Mouse (Mus musculus) neural tube, embryonic 11.5 days (tissue): Measurements from ENCODE around the gene Selplg. TPM values are rescaled to one million over a fixed set of nuclear protein-coding genes. Genes with fewer than 3 reads are reported as not detected.

Source experiments
- ATAC-seq: fragments of 200-750 bp; cut with Nextera tagmentation; 2 replicates; pipeline ENCODE4 v1.8.0; 2017; ENCODE audit warnings: moderate number of reproducible peaks, mild to moderate bottlenecking, moderate TSS enrichment, moderate library complexity; ENCODE audit not compliant: insufficient read depth, low FRiP score, low TSS enrichment
- DNase-seq: peaks from one replicate; pipeline ENCODE4 v3.0.0-alpha.2; 2015; ENCODE audit warnings: low spot score
- H3K27ac ChIP-seq: fragments of 300-500 bp; sonication (generic); 2 replicates; pipeline ENCODE4 v1.5.1; 2014; ENCODE audit warnings: low read depth, mild to moderate bottlenecking, low read length
- H3K27me3 ChIP-seq: fragments of 300-500 bp; sonication (generic); 2 replicates; pipeline ENCODE4 v1.6.1; 2014; ENCODE audit warnings: mild to moderate bottlenecking, low read length, mixed read lengths; ENCODE audit not compliant: control insufficient read depth, insufficient read depth
- H3K36me3 ChIP-seq: fragments of 300-500 bp; sonication (generic); 2 replicates; pipeline ENCODE4 v1.6.1; 2014; ENCODE audit warnings: mild to moderate bottlenecking, low read length, moderate library complexity, mixed read lengths; ENCODE audit not compliant: control insufficient read depth, insufficient read depth
- H3K4me1 ChIP-seq: fragments of 300-500 bp; sonication (generic); 2 replicates; pipeline ENCODE4 v1.6.1; 2014; ENCODE audit warnings: low read length, mixed read lengths; ENCODE audit not compliant: control insufficient read depth, insufficient read depth
- H3K4me2 ChIP-seq: fragments of 300-500 bp; sonication (generic); 2 replicates; pipeline ENCODE4 v1.6.1; 2014; ENCODE audit warnings: low read depth, mild to moderate bottlenecking, moderate library complexity
- H3K4me3 ChIP-seq: fragments of 300-500 bp; sonication (generic); 2 replicates; pipeline ENCODE4 v1.5.1; 2014; ENCODE audit warnings: low read depth, low read length
- H3K9ac ChIP-seq: fragments of 300-500 bp; sonication (generic); 2 replicates; pipeline ENCODE4 v1.6.1; 2014; ENCODE audit warnings: mild to moderate bottlenecking, low read length
- H3K9me3 ChIP-seq: fragments of 300-500 bp; sonication (generic); 2 replicates; pipeline ENCODE4 v1.6.1; 2016; ENCODE audit warnings: low read length; ENCODE audit not compliant: control insufficient read depth
- WGBS: fragments of 180-500 bp; shearing (Covaris S2); extraction: QIAGEN DNeasy Blood & Tissue Kit; methylation state at CpG from one replicate; pipeline ENCODE4 v1.1.7; 2014; 5-methylcytosine and 5-hydroxymethylcytosine counted together
- polyA plus RNA-seq: library from polyadenylated mRNA; unstranded; fragments of >200 nt; fragmentation: Nextera tagmentation; extraction: Ambion mirVana; gene quantifications from 2 replicates; pipeline ENCODE4 v1.2.1, GENCODE M21; 2014

Selplg gene
- polyA plus RNA-seq, 1 experiment from 2014 or later: 1.7 TPM

DNA sequence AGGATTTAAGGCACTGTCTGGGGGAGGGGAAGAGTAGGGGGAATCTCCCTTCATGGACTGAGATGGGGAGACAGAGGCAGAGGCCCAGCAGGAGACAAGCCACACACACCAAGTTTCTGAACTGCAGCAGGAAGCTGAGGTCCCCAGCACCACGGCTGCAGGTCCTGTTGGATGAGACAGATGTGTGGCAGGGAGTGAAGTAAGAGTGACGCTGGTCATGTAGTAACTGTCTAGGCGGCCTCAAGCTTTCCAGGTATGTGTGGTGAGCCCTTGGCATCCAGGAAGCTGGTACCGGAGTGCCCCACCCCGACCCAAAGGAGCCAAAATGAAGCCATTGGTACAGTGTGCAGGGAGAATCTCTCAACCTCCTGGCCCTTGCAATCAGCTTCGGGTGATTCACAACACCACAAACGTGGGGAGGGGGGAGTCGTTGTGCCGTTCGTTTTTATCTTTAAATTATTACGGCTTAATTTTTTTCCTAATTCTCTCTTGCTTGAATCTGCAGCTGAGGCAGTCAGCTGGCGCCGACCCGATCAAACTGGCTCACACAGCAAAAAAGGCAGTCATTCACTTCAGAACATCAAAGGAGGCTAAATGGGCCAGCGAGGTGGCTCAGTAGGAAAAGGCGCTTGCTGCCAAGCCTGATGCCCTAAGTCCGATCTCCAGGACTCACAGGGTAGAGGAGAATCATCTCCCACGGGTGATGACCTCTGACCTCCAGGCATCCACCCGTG lies 35.1 kb downstream of the Selplg start:
- Histone ChIP-seq H3K27me3 (no peaks in the 10 kb centered on the region), H3K4me3 (peak overlapping the region; percentile 20), H3K36me3 (no peaks in the 10 kb centered on the region), H3K9me3 (no peaks in the 10 kb centered on the region), H3K27ac (peak overlapping the region; percentile 11; the same call in 1 of the 2 replicates), H3K4me2 (peak overlapping the region; percentile 37), H3K9ac (peak overlapping the region; percentile 41), H3K4me1 (peaks cover 16% of the 10 kb centered on the region)
- no peak for ATAC-seq
- peak; percentile 29 for DNase-seq
- 7% methylated on average over 19 of the region's 19 CpGs for WGBS

DNA sequence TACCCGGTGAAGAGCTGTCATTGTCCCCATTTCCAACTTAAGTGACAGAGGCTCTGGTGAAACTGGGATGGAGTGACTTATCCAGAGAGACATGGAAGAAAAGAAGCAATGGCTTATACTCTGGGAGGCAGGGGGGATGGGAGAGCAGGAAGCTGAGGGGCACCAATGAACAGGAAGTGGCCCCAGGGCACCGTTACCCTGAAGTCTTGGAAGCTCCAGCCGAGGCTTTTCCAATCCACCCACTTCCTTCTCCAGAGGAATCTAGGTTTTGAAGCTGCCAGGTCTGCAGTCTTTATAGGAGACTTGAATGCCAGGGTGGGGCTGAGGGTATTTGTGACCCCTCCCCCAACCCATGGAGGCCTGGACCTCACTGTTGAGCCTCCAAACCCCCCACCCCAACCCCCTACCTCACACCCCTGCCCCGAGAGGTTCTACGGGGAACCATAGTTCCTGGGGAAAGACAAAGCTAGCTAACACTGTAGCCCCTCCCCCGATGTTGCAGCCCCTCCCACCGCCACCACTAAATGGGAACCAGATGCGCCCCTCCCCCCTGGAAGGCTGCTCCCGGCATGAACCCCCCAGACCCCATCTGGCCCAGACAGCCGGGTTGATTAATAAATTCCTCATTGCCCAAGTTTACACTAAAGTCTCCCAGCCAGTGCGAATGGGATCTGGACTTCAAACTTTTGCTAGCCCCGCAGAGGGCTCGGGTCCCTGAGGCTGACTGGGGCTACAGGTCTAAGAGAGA lies 35.9 kb downstream of the Selplg start:
- Histone ChIP-seq H3K9me3 (no peaks in the 10 kb centered on the region), H3K36me3 (no peaks in the 10 kb centered on the region), H3K27ac (peak overlapping the region; percentile 58), H3K27me3 (no peaks in the 10 kb centered on the region), H3K4me1 (peaks cover 16% of the 10 kb centered on the region), H3K4me2 (peak overlapping the region; percentile 37), H3K4me3 (peak overlapping the region; percentile 20), H3K9ac (peak overlapping the region; percentile 41)
- 6% methylated on average over 13 of the region's 13 CpGs for WGBS
- ATAC-seq (no peak), DNase-seq (peak; percentile 81)

DNA sequence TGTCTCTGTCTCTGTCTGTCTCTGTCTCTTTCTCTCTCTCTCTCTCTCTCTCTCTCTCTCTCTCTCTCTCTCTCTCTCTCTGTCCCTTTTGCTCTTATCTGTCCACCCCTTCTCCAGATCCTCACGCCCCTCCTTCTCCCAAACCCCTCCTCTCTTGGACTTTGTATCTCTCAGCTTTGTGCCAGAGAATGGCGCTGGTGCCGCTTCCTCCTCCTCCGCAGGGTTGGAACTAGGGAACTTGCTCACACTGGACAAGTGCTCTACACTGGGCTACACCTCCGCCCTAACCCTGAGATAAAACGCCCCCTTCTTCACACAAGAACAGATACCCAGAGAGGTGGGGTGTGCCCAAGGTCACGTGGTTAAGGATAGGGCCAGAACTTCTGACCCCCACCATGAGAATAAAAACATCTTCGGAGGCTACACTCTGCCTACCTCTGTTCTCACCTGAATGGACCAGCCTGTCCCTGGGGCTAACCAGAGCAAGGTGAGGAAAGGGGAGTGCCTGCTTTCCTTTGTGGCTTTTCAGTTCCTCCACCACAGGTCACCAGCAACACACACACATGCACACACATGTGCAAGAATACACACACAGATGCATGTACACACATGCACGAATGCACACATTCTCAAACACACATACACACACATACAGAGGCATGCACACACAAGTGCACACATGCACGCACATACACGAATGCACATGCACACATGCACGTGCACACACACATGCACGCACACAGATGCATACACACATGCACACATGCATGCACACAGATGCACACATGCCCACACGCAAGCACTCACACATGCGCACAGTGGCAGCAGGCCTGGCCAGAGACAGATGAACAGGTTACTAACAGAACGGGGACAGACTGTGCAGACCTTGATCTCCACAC lies 41.0 kb downstream of the Selplg start:
- Histone ChIP-seq H3K27me3 (no peaks in the 10 kb centered on the region), H3K4me3 (no peak overlapping the region), H3K9me3 (no peaks in the 10 kb centered on the region), H3K36me3 (no peaks in the 10 kb centered on the region), H3K27ac (no peak overlapping the region), H3K4me2 (no peak overlapping the region), H3K9ac (no peak overlapping the region; the same call in 1 of the 2 replicates), H3K4me1 (peaks cover 14% of the 10 kb centered on the region; the same call in 1 of the 2 replicates)
- ATAC-seq (no peak), DNase-seq (no peak)
- WGBS: 89% methylated on average over 16 of the region's 16 CpGs

DNA sequence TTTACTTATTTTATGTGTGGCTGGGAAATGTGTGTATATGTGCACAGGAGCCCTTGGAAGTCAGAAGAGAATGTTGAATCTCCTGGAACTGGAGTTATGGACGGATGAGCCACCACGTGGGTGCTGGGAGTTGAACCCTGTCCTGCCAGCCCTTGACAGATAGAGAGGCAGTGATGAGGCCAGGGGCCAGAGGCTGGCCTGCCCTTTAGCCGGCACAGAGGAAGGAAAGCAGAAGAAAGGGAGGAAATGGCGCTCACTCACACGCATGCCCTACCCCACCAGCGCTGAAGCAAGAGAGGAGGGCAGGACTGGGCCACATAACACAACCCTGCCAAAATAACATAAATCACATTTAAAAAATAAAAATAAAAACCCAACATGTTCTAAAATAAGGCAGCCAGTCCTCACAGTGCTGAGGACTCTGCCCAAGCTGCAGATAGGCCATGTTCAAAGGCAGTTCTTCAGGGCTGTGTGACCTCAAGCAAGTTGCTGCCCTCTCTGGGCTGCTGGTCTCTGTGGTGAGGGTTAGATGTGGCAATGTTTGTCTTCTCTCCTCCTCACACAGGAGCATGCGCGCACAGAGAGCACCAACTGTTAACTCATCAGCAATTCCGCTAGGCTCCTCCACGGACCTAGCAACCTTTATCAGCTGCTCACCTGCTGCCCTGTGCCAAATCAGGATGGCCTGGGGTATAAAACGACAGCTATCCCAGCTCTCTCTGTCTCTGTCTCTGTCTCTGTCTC lies 41.8 kb downstream of the Selplg start:
- H3K4me2 ChIP-seq: no peak overlapping the region
- H3K4me3 ChIP-seq: no peak overlapping the region
- no peak overlapping the region for H3K9ac ChIP-seq
- H3K36me3 ChIP-seq: no peaks in the 10 kb centered on the region
- WGBS: 69% methylated on average over 11 of the region's 11 CpGs
- DNase-seq (no peak), ATAC-seq (no peak)
- H3K27ac ChIP-seq: no peak overlapping the region
- H3K4me1 ChIP-seq: peaks cover 8% of the 10 kb centered on the region; the same call in 1 of the 2 replicates
- no peaks in the 10 kb centered on the region for H3K27me3 ChIP-seq
- no peaks in the 10 kb centered on the region for H3K9me3 ChIP-seq

DNA sequence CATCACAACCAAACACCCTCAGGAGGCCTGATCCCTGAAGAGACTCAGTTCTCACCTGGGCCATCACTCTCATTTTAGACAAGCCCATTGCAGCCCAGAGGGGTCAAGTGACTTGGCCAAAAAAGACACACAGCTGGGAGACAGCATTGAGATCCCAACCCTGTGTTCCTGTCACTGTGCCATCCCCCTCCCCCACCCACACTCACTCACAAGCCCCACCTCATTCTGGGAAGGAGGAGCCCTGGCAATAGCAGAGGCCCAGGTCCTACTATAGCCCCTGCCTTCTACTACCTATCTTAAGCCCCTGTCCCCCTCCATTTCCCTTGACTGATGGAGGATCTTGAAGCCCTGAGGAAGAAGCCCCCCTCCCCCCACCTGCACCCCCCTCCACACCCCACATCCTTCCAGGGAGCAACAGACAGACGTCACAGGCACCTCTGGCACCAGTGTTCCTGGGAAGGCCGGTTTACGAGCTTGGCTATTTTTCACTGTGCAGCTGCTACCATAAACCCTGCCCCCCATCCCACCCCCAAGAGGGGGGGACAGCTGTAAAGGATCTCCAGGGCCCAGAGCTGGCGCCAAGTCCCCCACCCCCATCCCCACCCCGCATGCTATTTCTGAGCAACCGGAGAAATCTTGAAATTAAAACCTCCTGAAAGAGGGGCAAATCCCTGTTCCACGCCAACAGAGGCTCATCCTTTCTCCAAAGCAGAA lies 43.2 kb downstream of the Selplg start:
- Histone ChIP-seq H3K4me3 (no peak overlapping the region), H3K27ac (no peak overlapping the region), H3K4me2 (no peak overlapping the region), H3K27me3 (no peaks in the 10 kb centered on the region), H3K4me1 (peaks cover 7% of the 10 kb centered on the region; the same call in 1 of the 2 replicates), H3K9ac (no peak overlapping the region), H3K9me3 (no peaks in the 10 kb centered on the region), H3K36me3 (no peaks in the 10 kb centered on the region)
- ATAC-seq (no peak), DNase-seq (peak; percentile 39)
- 15% methylated on average over 7 of the region's 7 CpGs for WGBS

DNA sequence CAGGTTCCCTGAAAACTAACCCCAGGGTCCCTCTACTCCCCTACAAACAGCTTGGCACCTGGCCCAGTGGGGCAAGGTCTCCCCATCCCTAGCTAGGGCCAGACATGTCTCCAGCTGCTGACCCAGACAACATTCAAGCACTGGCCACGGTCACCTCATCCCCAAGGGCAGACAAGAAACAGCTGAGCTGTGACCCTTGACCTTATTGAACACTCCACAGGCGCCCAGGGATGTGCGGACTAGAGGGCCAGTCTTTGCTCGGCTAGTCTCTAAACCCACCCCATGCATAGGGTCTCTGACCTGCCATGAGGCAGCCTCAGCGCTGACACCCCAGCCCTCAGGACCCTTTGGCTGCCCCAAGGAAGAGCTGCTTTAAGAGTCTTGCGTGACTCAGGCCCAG lies 43.8 kb downstream of the Selplg start:
- 34% methylated on average over 6 of the region's 6 CpGs for WGBS
- H3K4me1 ChIP-seq: peaks cover 7% of the 10 kb centered on the region; the same call in 1 of the 2 replicates
- H3K4me2 ChIP-seq: no peak overlapping the region
- H3K9me3 ChIP-seq: no peaks in the 10 kb centered on the region
- no peak overlapping the region for H3K9ac ChIP-seq
- H3K36me3 ChIP-seq: no peaks in the 10 kb centered on the region
- H3K27me3 ChIP-seq: no peaks in the 10 kb centered on the region
- H3K27ac ChIP-seq: no peak overlapping the region
- H3K4me3 ChIP-seq: no peak overlapping the region
- DNase-seq (no peak), ATAC-seq (no peak)

DNA sequence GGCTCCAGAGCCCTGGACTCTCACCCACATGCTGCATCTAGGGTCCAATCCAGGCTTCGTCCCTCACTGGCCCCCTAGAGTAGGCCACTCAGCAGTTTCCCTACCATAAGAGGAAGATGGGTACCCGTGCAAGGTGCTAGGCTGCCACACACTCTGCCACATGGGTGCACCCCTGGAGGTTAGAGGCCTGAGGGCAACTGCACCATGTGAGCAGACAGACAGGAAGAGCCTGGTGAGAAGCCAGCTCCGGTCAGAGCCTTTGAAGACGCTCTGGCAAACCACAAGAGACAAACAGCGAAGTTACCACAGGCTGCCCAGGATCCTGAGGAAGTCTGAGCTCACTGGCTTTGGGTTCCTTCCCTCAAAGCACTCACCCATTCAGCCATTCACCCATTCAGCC lies 45.5 kb downstream of the Selplg start:
- Histone ChIP-seq H3K4me2 (no peak overlapping the region), H3K4me3 (no peak overlapping the region), H3K9ac (no peak overlapping the region), H3K9me3 (no peaks in the 10 kb centered on the region), H3K27me3 (no peaks in the 10 kb centered on the region), H3K4me1 (peaks cover 7% of the 10 kb centered on the region; the same call in 1 of the 2 replicates), H3K27ac (no peak overlapping the region), H3K36me3 (no peaks in the 10 kb centered on the region)
- ATAC-seq (no peak), DNase-seq (no peak)
- WGBS: 80% methylated on average over 5 of the region's 5 CpGs
